Mouse (Mus musculus): ENCODE results near the gene Kcns1.

Gene Kcns1

DNA sequence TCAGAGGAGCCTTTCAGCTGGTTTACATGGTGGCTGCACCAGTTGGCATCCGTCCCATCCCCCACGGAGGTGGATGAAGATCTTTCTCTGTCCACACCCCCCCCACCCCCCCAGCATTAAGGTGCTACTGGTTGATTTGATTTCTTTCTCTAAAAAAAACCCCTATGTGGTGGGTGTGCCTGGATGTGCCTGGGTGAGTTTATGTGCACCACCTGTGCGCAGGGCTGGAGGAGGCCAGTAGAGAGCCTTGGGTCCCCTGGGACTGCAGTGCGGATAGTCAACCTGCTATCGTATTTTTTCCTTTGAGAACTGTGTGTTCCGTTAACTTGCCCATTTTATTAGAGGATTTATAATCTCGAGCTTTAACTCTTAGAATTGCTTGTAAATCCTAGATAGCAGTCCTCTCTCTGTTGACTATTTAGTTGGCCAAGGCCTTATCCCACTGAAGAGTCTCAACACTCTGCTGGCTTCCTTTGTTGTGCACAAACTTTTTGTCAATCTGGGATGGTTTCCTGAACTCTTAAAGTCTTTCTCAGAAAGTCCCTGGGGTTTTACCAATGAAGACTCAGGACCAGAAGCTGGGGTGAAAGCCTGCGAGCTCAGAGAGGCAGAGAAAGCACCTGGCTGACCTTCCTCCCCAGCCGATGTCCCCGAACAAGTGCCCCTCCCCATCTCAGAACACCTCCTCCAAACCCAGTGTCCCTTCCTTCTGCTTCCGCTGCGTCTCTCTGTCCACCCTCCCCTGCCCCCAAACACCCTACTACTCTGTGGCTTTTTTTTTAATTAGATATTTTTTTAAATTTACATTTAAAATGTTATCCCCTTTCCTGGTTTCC is 42.1 kb downstream of the Kcns1 start:
- no peak for DNase-seq (ENCODE audit: extremely low spot score, low read depth, low spot score)

DNA sequence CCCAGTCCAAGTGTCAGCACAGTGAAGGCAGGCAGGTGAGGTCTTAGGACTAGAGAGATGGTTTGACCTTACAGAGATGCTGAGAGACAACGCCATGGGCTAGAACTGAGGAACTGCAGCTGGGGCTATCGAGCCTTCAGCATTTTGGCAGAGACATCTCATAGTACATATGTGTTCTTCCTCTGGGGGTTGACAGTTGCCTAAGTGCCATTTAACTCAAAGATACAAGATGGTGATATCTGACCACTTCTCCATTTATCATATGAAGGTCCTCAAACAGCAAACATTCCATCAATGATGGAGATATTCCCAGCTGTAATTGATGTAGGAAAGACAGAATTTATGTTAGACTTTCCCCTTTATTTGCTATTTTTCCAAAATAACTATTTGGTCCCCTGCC is 43.6 kb downstream of the Kcns1 start:
- no peak for DNase-seq (ENCODE audit: extremely low spot score, low read depth, low spot score)

DNA sequence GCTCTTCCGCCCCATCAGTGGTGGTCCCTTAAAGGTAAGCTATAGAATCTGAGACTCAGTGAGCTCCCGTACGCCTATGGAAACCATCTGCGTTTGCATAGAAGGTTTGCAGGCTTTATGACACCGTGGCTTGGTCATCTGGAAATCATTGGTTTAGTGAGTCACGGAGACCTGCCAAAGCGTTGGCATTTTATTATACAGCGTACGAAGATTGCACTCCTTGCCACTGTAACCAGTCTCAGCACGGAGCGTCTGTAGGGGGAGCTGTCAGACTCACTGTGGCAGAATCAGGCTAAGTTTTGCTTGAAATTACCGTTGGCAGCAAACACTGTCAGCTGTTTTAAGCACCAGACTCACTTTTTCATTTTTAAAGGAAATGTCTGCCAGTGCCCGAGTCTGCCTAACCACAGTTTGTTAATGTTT is 44.4 kb downstream of the Kcns1 start:
- DNase-seq (ENCODE audit: extremely low spot score, low read depth, low spot score), result no peak

DNA sequence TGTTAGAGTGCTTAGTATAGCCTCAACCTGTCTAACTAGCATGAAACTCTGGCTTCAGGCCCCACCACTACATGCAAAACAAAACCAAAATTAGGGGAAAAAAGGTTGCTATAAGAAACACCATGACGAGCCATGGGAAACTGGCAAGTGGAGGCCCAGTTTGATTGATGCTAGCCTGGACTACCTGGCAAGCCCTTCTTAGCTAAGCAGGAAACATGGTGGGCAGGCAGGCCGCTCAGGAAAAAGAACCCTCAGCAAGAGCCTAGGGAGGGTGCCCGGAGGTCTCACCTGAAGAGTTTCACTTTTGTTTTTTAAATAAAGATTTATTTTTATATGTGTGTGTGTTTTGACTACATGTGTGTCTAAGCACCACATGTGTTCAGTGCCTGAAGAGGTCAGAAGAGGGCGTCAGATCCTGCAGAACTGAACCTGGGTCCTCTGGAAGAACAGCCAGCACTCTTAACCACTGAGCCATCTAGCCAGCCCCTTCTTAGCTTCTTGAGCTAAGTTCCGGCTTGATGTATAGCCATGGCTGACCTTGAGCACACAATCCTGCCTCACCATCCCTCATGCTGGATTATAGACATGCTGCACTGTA is 47.6 kb downstream of the Kcns1 start:
- DNase-seq (ENCODE audit: extremely low spot score, low read depth, low spot score), result no peak

DNA sequence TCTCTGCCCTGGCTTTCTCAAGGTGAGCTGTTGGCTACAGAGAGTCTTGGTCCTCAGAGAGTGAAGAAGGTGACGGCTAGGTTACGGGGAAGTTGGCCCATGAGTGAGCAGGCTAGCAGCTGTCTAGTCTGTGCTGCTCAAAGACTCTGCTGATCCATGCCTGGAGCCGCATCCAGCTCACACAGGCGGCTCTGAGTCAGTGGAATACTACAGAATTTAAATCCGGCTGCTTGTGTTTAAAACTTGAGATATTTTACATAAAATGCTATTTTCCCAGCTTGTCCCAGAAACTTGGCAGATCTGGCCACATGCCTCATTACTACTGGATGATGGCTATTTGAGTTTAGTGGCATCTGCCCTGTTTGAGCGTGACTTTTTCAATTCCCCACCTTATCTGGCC is 51.4 kb downstream of the Kcns1 start:
- DNase-seq (ENCODE audit: extremely low spot score, low read depth, low spot score), result no peak

DNA sequence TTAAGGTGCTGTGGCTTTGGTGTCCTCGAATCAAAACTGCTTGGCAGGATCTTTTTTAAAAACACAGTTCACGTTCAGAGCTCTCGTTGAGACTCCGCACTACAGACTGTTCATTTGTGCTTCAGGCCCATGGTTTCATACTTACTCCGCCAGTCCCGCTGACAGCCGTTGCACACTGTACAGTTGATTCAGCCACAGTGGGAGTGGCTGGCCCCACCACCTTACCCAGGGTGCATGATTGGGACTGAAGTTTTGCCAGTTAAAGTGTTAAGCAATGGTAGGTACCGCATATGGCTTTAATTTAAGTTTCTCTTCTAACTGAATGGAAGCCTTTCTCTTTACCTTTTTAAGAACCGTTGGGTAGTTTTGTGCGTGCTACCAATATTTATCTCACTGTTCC is 55.4 kb downstream of the Kcns1 start:
- DNase-seq (ENCODE audit: extremely low spot score, low read depth, low spot score), result no peak

DNA sequence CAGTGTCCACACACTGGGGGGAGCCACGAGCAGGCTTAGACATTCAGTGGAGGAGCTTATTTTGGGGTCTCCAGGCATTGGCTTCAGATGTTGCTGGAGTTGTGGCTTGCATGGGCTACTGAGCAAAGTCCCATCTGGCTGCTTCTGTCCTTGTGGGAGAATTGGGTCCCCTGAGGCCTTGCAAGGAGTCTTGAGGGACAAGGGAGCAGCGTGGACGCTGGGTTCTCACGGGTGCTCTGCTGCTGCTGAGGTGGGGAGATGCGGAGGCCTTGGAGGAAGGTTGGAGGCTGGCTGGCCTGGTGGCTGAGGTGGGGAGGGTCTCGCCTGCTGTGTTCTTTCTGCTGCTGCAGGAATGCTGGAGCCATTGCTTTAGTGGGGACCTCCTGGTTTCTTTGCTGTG is 56.9 kb downstream of the Kcns1 start:
- no peak for DNase-seq (ENCODE audit: extremely low spot score, low read depth, low spot score)
